Mouse (Mus musculus) thymus, postnatal 0 days (tissue): Measurements from ENCODE around the gene Tbc1d2. TPM values are rescaled to one million over a fixed set of nuclear protein-coding genes. Genes with fewer than 3 reads are reported as not detected.
"Not testable (repeated sequence)": the region's sequence is repeated elsewhere in the genome, so short reads cannot be mapped to it uniquely, and the experiment has no call there.

Experiments
- DNase-seq: peaks from one replicate; pipeline ENCODE4 v3.0.0-alpha.2; 2015; ENCODE audit warnings: low spot score
- polyA plus RNA-seq: library from polyadenylated mRNA; unstranded; fragments of >200 nt; fragmentation: Nextera tagmentation; extraction: Ambion mirVana; gene quantifications from 2 replicates; pipeline ENCODE4 v1.2.1, GENCODE M21; 2015

Tbc1d2 gene
- polyA plus RNA-seq, 1 experiment from 2014 or later, result 2.2 TPM

GRCm38 (mm10) chr4:46642924-46643675 is 6.9 kb downstream of the Tbc1d2 start:
- no peak for DNase-seq

- no peak for DNase-seq
Observed at GRCm38 (mm10) chr4:46641283-46641682, 8.7 kb downstream of the Tbc1d2 start.

- no peak for DNase-seq
Observed at GRCm38 (mm10) chr4:46639866-46640265, 10.1 kb downstream of the Tbc1d2 start.

GRCm38 (mm10) chr4:46637250-46637649 is 12.8 kb downstream of the Tbc1d2 start:
- DNase-seq, result not testable (repeated sequence)

- peak; percentile 54 for DNase-seq
Observed at GRCm38 (mm10) chr4:46635702-46636430, 14.1 kb downstream of the Tbc1d2 start.

GRCm38 (mm10) chr4:46634881-46635280 is 15.1 kb downstream of the Tbc1d2 start:
- no peak for DNase-seq

- DNase-seq, result not testable (repeated sequence)
Observed at GRCm38 (mm10) chr4:46633565-46633964, 16.4 kb downstream of the Tbc1d2 start.

- no peak for DNase-seq
Observed at GRCm38 (mm10) chr4:46632465-46632864, 17.5 kb downstream of the Tbc1d2 start.

- DNase-seq, result no peak
Observed at GRCm38 (mm10) chr4:46630390-46630789, 19.6 kb downstream of the Tbc1d2 start.

- DNase-seq, result no peak
Observed at GRCm38 (mm10) chr4:46628873-46629272, 21.1 kb downstream of the Tbc1d2 start.

- peak; percentile 84 for DNase-seq
Observed at GRCm38 (mm10) chr4:46628081-46628480, 21.9 kb downstream of the Tbc1d2 start.

GRCm38 (mm10) chr4:46625101-46625500 is 24.9 kb downstream of the Tbc1d2 start:
- DNase-seq, result no peak

- no peak for DNase-seq
Observed at GRCm38 (mm10) chr4:46623007-46623406, 27.0 kb downstream of the Tbc1d2 start.

GRCm38 (mm10) chr4:46620946-46621345 is 29.1 kb downstream of the Tbc1d2 start:
- no peak for DNase-seq

- peak; percentile 68 for DNase-seq
Observed at GRCm38 (mm10) chr4:46620330-46620729, 29.7 kb downstream of the Tbc1d2 start.

GRCm38 (mm10) chr4:46618196-46618817 is 31.7 kb downstream of the Tbc1d2 start:
- peak; percentile 65 for DNase-seq

- DNase-seq, result peak; percentile 58
Observed at GRCm38 (mm10) chr4:46617408-46617807, 32.6 kb downstream of the Tbc1d2 start.

- peak; percentile 58 for DNase-seq
Observed at GRCm38 (mm10) chr4:46614641-46615040, 35.4 kb downstream of the Tbc1d2 start.

- DNase-seq, result no peak
Observed at GRCm38 (mm10) chr4:46613618-46614017, 36.4 kb downstream of the Tbc1d2 start.

- peak; percentile 92 for DNase-seq
Observed at GRCm38 (mm10) chr4:46611181-46611580, 38.8 kb downstream of the Tbc1d2 start.

- no peak for DNase-seq
Observed at GRCm38 (mm10) chr4:46607601-46608000, 42.4 kb downstream of the Tbc1d2 start.

- DNase-seq, result no peak
Observed at GRCm38 (mm10) chr4:46605451-46605850, 44.6 kb downstream of the Tbc1d2 start.
